Mouse (Mus musculus) liver, adult 2 months (tissue): ENCODE measurements at regions not wholly inside any gene's neighbourhood (a gene's known extent, or its start where the extent isn't known, plus 50 kb on each side); places are given as distances from the start of the nearest gene placed in this dataset.

Experiments used
- CTCF ChIP-seq: fragments of 200-500 bp; IDR thresholded peaks from 2 replicates; pipeline ENCODE4 v1.5.1; 2011; ENCODE audit warnings: low read depth, low read length, control low read depth
- POLR2A ChIP-seq: fragments of 200-500 bp; IDR thresholded peaks from 2 replicates; pipeline ENCODE4 v1.6.1; 2011; ENCODE audit warnings: low read length, control low read depth; ENCODE audit not compliant: insufficient read depth; ENCODE audit errors: extremely low read depth

DNA sequence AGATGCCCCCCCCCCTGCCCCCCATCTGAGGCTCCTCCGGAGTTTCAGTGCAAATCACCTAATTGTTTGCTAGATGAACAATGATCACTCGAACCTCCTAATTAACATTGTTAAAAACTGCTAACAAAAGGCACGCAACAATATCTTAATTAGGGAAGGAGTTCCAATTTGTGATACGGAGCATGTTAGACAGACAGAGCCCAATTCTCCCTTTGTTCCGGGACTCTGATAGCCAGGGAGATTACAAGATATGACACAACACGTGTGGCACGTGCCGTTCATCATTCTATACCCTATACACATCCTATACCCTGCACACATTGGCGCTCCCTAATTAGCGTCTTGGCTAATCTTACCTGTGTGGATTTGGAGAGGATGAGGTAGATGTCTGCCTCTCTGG, 237.5 kb downstream of the Cd83 start:
- TF ChIP-seq CTCF (no peak), POLR2A (no peak)
